Mouse (Mus musculus) gastrocnemius, adult 2 months (tissue): ENCODE results near the gene Aatk. TPM values are rescaled to one million over a fixed set of nuclear protein-coding genes. Genes with fewer than 3 reads are reported as not detected.

Experiments
- DNase-seq: peaks from one replicate; pipeline ENCODE4 v3.0.0; 2022
- H3K27ac ChIP-seq: fragments of 200-600 bp; 2 replicates; pipeline ENCODE4 v1.8.1; 2022; ENCODE audit warnings: mild to moderate bottlenecking
- H3K4me3 ChIP-seq: fragments of 200-600 bp; 2 replicates; pipeline ENCODE4 v1.8.1; 2022; ENCODE audit warnings: mild to moderate bottlenecking, moderate library complexity
- CTCF ChIP-seq: fragments of 200-600 bp; IDR thresholded peaks from 2 replicates; pipeline ENCODE4 v1.8.1; 2022; ENCODE audit warnings: antibody characterized with exemption, mild to moderate bottlenecking, moderate library complexity
- intact Hi-C: fragments of 180-260 bp; cut with DNase I; formaldehyde crosslinking; loops from one replicate; pipeline ENCODE4 v1.15.1; 2025
- total RNA-seq, 2 experiments: library from RNA; stranded (reverse); gene quantifications; 2 replicates each; pipeline ENCODE4 v1.2.3; 2021

Aatk gene
- total RNA-seq, 2 experiments from 2014 or later: 2.8 to 2.9 TPM

- intact Hi-C loops: loop anchor here (1.0 kb wide), 2 partner anchors 55 to 81 kb away; no protein-coding TSS in a partner anchor
- TF ChIP-seq CTCF: no peak
- no peak for DNase-seq
- H3K4me3 ChIP-seq: peak overlapping the region; percentile 70
- peak overlapping the region; percentile 75 for H3K27ac ChIP-seq
Measured at GRCm38 (mm10) chr11:119990658-119991337, 56.2 kb downstream of the Aatk start.

GRCm38 (mm10) chr11:119989115-119989564 is 57.8 kb downstream of the Aatk start:
- DNase-seq: peak; percentile 55
- peak overlapping the region; percentile 70 for H3K27ac ChIP-seq

DNA sequence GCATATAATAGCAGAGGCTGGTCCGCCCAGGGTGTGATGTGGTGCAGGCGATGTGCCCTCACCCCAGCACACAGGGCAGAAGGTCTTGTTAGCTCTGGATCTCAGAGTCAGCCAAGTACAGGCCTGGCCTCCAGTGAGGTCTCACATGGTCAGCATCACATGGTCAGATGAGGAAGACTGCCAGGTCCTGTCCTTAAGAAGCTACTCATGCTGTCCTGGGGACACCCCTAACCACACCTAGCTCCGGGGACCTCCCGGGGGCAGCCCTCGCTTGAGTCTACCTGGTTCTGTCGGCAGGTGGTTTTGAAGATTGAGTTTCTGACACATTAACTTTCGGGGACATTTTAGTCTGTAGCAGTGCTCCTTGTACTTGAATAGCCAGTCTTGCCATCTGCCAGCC is 58.6 kb downstream of the Aatk start:
- intact Hi-C loops: no loop called here
- Histone ChIP-seq H3K4me3 (no peak overlapping the region; the same call in 1 of the 2 replicates), H3K27ac (peak overlapping the region; percentile 70)
- peak; percentile 80 for DNase-seq
- TF ChIP-seq CTCF: no peak

More at GRCm38 (mm10) chr11:119989115-119989564, 57.8 kb downstream of the Aatk start:
- no peak overlapping the region for H3K4me3 ChIP-seq
- no peak for TF ChIP-seq CTCF
- intact Hi-C loops: no loop called here

DNA sequence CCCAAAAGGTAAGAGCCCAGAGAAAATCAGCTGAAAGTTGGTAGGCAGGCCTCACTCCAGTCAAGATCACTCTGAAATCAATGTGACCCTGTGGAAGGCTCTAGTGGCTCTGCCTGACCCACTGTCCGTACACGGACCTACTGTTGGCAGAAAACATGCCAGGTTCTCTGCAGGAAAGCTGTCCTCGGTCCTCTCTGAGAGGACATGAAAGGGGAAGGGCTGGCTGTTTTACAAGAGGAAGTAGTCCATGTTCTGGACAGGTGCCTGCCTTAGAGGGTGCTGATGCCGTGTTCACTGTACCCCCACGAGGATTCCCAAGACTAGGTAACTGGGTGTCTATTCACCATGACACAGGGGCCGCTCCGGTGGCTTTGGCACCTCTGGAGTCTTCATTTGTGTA is 59.1 kb downstream of the Aatk start:
- intact Hi-C loops: no loop called here
- Histone ChIP-seq H3K4me3 (no peak overlapping the region; the same call in 1 of the 2 replicates), H3K27ac (peak overlapping the region; percentile 49; the same call in 1 of the 2 replicates)
- no peak for TF ChIP-seq CTCF
- DNase-seq: no peak

DNA sequence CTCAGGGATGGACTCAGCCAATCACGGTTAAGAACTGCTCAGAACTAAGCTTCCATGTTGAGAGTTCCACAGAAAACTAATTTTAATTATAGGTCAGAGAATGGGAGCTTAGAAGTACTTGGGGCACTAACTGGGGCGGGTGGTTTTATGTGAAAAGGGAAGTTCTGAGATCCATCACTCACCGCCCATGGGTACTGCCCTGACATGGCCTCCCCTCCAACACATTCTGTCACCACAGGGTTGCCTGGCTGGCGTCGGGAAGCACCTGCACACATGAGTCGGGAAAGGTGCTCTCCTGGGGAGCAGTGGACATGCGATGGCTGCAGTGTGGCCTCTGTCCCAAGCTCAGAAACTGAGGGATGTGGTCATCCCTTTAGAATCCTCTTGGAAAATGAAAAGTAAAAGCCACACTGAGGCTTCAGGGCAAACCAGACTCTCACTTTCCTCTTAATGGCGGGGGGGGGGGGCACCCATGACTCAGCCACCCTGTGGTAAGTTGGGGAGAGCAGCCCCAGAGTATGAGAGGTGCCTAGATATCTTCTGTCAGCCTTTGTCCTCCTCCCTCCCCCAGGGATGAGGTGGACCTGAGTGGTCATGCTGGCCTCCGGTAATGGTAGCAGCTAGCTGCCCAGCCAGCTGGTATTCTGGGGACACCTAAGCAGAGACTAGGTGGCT is 60.1 kb downstream of the Aatk start:
- no peak for DNase-seq
- H3K4me3 ChIP-seq: no peak overlapping the region
- no peak for TF ChIP-seq CTCF
- intact Hi-C loops: no loop called here
- H3K27ac ChIP-seq: no peak overlapping the region

GRCm38 (mm10) chr11:119983151-119983550 is 63.8 kb downstream of the Aatk start:
- intact Hi-C loops: no loop called here
- no peak for TF ChIP-seq CTCF

GRCm38 (mm10) chr11:119982236-119982635 is 64.7 kb downstream of the Aatk start:
- DNase-seq: no peak
- TF ChIP-seq CTCF: no peak
- intact Hi-C loops: no loop called here
- no peak overlapping the region for H3K4me3 ChIP-seq
- H3K27ac ChIP-seq: no peak overlapping the region

More at GRCm38 (mm10) chr11:119983151-119983550, 63.8 kb downstream of the Aatk start:
- H3K27ac ChIP-seq: no peak overlapping the region
- no peak for DNase-seq
- H3K4me3 ChIP-seq: no peak overlapping the region

- Histone ChIP-seq H3K4me3 (no peak overlapping the region), H3K27ac (no peak overlapping the region)
- DNase-seq: no peak
- intact Hi-C loops: no loop called here
- no peak for TF ChIP-seq CTCF
Measured at GRCm38 (mm10) chr11:119981769-119982168, 65.2 kb downstream of the Aatk start.

GRCm38 (mm10) chr11:119979596-119980385 is 67.2 kb downstream of the Aatk start:
- no peak for DNase-seq
- no peak for TF ChIP-seq CTCF
- intact Hi-C loops: no loop called here
- Histone ChIP-seq H3K27ac (no peak overlapping the region), H3K4me3 (no peak overlapping the region)

DNA sequence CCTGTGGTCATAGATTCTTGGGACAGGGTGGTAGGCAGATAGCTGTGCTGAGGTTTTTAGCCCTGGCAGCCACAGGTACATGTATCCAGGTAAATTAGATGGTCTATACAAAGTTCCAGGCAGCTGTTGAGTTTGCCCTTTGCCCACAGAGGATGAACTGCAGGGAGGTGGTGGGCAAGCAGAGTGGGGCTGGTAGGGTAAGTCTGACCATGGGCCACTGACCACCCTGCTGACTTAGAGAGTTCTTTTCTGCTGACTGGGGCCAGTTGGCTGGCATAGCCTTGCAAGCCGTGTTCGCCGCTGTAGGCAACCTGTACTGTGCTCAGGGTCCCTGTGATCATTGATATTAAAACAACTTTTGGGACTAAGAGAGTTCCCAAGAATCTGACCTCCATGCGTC is 68.3 kb downstream of the Aatk start:
- no peak overlapping the region for H3K27ac ChIP-seq
- no peak overlapping the region for H3K4me3 ChIP-seq
- no peak for TF ChIP-seq CTCF
- intact Hi-C loops: no loop called here
- DNase-seq: no peak

GRCm38 (mm10) chr11:119975739-119976501 is 71.0 kb downstream of the Aatk start:
- H3K4me3 ChIP-seq: no peak overlapping the region
- DNase-seq: no peak
- no peak for TF ChIP-seq CTCF
- no peak overlapping the region for H3K27ac ChIP-seq
- intact Hi-C loops: no loop called here

DNA sequence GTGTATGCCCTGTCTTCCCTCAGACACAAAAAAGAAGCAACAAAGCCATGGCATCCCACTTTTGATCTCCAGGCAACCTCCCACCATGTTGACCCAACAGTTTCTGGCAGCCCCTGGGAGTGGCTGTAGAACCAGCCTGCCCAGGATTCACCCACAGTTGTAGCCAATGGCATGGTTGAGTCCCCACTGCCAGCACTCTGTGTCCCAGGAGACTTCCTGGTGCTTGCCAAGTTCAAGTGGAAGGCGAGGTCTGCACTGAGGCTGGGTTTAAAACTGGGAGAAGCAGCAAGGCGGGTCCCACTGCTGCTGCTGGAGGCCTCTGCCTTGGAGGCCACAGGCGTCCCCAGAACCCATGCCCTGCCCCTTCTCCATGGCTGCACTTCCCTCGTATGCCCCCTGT is 73.2 kb downstream of the Aatk start:
- DNase-seq: no peak
- no peak overlapping the region for H3K27ac ChIP-seq
- intact Hi-C loops: no loop called here
- TF ChIP-seq CTCF: no peak
- no peak overlapping the region for H3K4me3 ChIP-seq
